Mouse (Mus musculus) mouse trophoblast stem cell (cell line): ENCODE measurements around the gene Zfp507.

Source experiments
- in situ Hi-C, 2 experiments: fragments of 300-500 bp; cut with MseI, MboI; formaldehyde crosslinking; loops; 2 replicates in 1 of 2; 3 replicates in 1 of 2; pipeline ENCODE4 v1.15.1; 2025

The Zfp507 gene

DNA sequence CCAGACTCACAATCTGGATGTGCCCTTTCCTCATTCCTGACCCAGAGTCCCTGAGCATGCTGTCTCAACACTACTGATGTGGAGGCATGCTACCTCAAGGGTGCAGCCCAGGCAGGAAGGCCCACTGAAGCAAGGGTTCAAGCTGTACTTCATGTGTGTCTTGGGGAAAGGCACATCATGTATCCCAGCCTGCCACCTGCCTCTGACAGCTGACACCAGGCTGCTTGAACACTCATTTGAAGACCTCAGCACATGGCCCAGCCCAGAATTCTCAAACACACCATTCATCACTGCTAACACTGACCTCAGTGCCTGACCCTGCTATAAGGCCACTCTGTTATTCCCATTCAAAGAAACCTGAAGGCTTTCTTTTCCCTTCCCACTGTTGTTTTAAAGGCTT is 20.6 kb downstream of the Zfp507 start:
- in situ Hi-C loops: no loop called here

DNA sequence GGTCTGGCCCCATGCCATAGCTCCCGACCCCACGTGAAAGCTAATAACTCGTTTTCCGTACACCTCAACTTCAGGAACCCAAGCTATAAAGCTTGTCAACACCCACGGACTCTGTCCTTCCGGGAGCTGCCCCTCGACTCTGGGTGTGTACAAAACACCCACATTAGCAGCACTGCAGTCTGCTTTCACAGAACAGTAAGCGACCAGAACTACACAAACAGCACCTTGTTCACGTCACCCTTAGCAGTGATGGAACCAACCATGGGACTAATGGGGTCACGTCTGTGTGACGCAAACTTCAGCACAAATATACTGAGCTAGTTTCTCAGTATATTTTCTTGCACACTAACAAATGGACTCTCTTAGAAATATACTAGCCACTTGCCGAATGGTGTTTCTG is 28.7 kb downstream of the Zfp507 start:
- in situ Hi-C loops: no loop called here

DNA sequence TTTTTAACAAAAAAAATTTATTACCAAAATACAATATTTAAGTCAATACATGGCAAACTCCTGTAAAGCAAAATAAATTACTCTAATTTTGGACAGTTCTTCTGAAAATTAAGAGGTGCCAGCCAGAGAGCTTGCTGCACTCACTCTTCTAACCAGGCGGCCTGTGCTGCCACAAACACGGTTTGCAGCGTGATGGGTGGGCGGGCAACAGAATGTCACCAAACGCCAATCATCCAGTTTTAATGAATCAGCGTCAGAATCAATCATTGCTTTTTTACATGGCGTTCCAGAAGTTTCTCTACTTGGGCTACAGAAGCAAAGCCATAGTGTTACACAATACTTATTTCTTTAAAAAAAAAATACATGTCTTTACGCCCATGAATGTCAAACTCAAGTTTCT is 30.5 kb downstream of the Zfp507 start:
- in situ Hi-C loops: no loop called here

- in situ Hi-C loops: no loop called here
These were observed 31.7 kb downstream of the Zfp507 start for GRCm38 (mm10) chr7:35771106-35771505.

- in situ Hi-C loops: no loop called here
These were observed 32.7 kb downstream of the Zfp507 start for GRCm38 (mm10) chr7:35770122-35770521.

DNA sequence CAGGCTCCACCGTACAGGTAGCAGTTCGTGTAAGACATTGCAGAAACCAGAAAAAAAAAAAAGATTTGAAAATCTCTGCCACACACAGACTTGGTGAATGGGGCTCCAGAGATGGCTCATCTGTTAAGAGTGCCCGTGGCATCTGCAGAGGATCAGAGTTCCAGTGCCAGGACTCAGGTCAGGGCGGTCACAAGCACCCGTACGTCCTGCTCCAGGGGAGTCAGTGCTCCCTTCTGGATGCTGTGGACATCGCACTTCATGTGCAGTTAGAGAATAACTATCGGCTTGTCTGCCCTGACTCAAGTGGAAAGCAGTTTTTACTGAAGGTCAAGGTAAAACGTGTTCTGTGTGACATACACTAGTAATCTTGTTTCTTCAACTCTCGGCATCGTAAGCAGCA is 38.3 kb downstream of the Zfp507 start:
- in situ Hi-C loops: no loop called here

DNA sequence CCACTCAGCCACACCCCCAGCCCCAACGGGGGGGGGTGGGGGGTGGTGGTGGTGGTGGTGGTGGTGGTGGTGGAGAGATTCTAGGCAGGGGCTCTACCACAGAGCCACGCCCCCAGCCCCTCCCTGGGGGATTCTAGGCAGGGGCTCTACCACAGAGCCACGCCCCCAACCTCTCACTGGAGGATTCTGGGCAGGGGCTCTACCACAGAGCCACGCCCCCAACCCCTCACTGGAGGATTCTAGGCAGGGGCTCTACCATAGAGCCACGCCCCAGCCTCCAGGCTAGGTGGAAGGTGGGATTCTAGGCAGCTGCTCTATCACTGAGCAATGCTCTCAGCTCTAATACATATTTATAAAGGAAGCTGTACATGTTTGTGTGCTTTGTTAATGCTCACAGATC is 41.0 kb downstream of the Zfp507 start:
- in situ Hi-C loops: no loop called here

- in situ Hi-C loops: loop anchor here in 1 of 2 experiments (5.0 kb wide), 1 partner anchor 98 kb away; no protein-coding TSS in a partner anchor
These were observed 43.2 kb downstream of the Zfp507 start for GRCm38 (mm10) chr7:35759602-35760001.

GRCm38 (mm10) chr7:35756510-35757440 is 46.0 kb downstream of the Zfp507 start:
- in situ Hi-C loops: loop anchor here in 1 of 2 experiments (5.0 kb wide), 1 partner anchor 101 kb away; no protein-coding TSS in a partner anchor

GRCm38 (mm10) chr7:35754886-35755168 is 48.0 kb downstream of the Zfp507 start:
- in situ Hi-C loops: loop anchor here in 1 of 2 experiments (5.0 kb wide), 1 partner anchor 102 kb away; no protein-coding TSS in a partner anchor

- in situ Hi-C loops: no loop called here
These were observed 48.5 kb downstream of the Zfp507 start, which contains the start of gene Dpy19l3 for GRCm38 (mm10) chr7:35754033-35754885. Dpy19l3 (minus strand) TSS chr7:35754454.

DNA sequence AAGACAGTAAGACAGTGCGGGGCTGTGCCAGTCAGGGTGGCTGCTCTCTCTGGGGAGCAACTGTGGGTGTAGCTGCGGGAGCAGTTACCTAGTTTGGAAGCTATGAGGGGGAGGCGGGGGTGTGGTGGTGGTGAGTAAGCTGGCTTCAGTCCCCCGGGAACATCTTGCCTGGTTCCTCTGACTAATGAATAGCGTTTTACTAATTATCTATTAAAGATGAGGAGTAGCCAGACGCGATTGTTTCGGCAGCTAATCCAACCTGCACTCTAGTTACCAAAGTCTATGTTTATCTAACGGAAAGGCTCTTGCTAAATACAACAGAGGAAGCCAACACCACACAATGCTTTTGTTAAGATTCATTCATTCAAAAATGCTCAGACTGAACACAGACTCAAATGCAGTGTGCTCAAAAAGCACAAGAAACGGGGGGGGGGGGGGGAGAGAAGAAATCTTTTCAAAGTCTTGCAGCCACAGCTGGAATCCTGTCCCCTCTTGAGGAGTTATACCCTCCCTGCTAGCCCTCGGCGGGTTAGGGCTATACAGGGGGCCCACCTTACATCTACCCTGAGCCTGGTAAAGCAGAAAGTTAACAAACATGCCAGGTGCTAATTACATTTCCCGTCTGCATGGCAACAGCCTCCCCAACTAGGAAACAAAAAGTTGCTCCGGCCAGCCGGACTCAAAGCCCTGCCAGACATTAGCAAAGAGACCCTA is 49.3 kb downstream of the Zfp507 start:
- in situ Hi-C loops: no loop called here

DNA sequence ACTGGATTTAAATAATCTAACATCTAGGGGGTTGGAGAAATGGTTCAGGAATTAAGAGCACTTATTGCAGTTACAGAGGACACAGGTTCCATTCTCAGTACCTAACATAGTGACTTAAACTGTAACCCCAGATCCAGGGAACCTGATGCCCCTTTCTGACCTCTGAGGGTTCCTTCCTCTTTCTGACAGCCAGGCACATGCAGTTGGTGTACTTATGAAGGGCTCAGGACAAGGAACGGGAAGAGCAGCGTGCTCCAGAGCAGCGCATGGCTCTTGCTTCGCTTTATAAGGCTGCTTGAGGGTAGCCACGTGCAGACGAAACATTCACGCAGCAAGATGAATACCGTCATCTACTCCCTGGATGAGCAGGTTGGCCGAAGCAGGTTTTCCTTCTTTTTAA is 51.9 kb downstream of the Zfp507 start:
- in situ Hi-C loops: no loop called here

DNA sequence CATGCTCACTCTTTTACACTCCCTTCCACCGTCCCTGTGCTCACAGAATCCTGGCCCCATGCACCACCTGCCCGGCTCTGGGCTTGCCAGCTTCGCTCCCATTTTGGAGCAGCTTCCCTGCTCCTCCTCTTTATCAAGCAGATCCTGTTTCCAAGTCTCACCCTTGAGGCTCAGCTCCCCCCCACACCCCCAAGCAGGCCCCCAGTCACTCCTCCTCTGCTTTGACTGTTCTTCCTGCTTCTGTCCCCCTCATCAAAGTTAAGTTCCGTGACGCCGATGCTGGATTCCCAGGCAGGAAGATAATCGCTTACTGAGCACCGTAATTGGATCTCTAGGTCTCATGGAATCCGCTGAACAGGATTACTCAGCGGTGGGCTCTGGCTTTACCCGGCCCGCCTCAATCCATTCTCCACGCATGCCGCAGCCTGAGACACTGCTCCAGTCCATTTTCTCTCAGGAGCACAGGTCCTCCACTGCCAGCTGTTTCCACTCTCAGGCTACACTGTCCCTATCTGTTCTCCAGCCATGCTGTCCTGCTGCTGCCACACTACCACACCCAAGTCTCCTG is 55.3 kb downstream of the Zfp507 start:
- in situ Hi-C loops: loop anchor here in 1 of 2 experiments (10.0 kb wide), 1 partner anchor 93 kb away; no protein-coding TSS in a partner anchor

- in situ Hi-C loops: loop anchor here in 1 of 2 experiments (10.0 kb wide), 1 partner anchor 92 kb away; no protein-coding TSS in a partner anchor
These were observed 56.0 kb downstream of the Zfp507 start for GRCm38 (mm10) chr7:35746686-35747396.

GRCm38 (mm10) chr7:35745281-35745702 is 57.5 kb downstream of the Zfp507 start:
- in situ Hi-C loops: loop anchor here in 1 of 2 experiments (10.0 kb wide), 1 partner anchor 90 kb away; no protein-coding TSS in a partner anchor

DNA sequence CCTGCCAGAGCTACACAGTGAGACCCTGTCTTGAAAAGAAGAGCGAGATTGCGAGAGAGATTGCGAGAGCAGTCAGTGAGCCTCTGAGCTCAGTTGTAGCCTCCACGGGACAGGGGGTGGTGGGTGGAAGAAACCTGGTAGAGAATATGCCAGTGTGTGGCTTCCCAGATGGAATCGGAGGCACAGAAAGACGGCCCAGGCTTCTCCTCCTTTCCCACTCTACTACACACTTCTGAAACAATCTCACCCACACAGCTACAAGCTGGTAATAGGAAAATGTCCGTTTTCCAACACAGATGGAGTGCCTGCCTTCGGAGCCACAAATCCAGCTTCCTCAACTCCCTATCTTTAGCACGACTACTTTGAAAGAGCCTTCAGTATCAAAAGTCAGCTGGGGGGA is 58.0 kb downstream of the Zfp507 start:
- in situ Hi-C loops: loop anchor here in 1 of 2 experiments (5.0 to 10.0 kb wide), 2 partner anchors 57 to 90 kb away; no protein-coding TSS in a partner anchor

DNA sequence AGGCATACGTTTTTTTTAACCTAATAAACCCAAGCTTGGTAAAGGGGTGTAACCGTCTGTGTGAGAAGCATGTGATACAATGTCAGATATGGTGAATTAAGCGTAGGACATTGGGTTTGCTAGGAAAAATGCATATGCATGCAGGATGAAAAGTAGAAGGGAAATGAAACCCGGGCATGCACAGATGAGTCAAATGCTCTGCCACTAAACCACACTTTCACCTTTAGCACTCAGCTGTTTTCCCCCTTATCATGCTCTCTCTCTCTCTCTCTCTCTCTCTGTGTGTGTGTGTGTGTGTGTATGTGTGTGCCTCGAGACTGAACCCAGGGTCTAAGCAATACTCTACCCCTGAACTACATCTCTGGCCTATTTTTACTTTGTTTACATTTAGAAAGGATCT is 60.5 kb downstream of the Zfp507 start:
- in situ Hi-C loops: loop anchor here in 1 of 2 experiments (5.0 to 10.0 kb wide), 2 partner anchors 55 to 88 kb away; no protein-coding TSS in a partner anchor

DNA sequence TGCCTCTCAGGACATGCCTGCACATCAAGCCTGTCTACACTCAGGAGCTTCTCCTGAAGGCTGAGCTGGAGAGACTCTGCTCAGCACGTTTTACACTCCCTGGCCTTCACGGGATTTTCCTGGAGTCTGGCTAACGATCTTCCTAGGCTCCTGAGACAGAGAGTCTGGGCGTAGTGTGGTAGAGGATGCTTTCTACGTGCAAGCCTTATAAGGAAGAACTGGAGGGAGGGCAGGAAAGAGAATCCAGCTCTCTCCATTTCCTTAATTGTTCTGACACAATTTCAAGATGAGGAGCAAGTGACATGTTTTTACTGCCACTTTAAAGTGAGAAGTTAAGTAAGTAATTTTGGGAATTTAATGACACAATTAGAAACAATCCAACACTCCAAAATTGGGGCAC is 60.9 kb downstream of the Zfp507 start:
- in situ Hi-C loops: loop anchor here in 1 of 2 experiments (5.0 to 10.0 kb wide), 2 partner anchors 55 to 87 kb away; no protein-coding TSS in a partner anchor
